Mouse (Mus musculus): ENCODE data around the gene 1700003E16Rik.

1700003E16Rik gene

GRCm38 (mm10) chr6:83206321-83206720, 50.1 kb downstream of the 1700003E16Rik start:
- no peak for DNase-seq (ENCODE audit: low spot score)

- no peak for DNase-seq (ENCODE audit: low spot score)
These were observed 51.3 kb downstream of the 1700003E16Rik start for GRCm38 (mm10) chr6:83207361-83208049.

- DNase-seq (ENCODE audit: low spot score), result no peak
These were observed 51.8 kb downstream of the 1700003E16Rik start for GRCm38 (mm10) chr6:83208050-83208400.

- no peak for DNase-seq (ENCODE audit: low spot score)
These were observed 54.3 kb downstream of the 1700003E16Rik start for GRCm38 (mm10) chr6:83210495-83210894.

- no peak for DNase-seq (ENCODE audit: low spot score)
These were observed 55.3 kb downstream of the 1700003E16Rik start for GRCm38 (mm10) chr6:83211526-83211925.
